Mouse (Mus musculus): ENCODE measurements around the gene Olfr633. TPM values are rescaled to one million over a fixed set of nuclear protein-coding genes. Genes with fewer than 3 reads are reported as not detected.

The Olfr633 gene
- total RNA-seq, 1 experiment: not detected

GRCm38 (mm10) chr7:103970852-103971251 lies 26.6 kb downstream of the Olfr633 start, which contains the start of gene Olfr635:
Gene Olfr635, plus strand, starts transcription at chr7:103971152.
- H3K9ac ChIP-seq (ENCODE audit: insufficient read depth, low read depth, low read length, poor library complexity, severe bottlenecking): no peak within 1 kb of the TSS
- no peak within 1 kb of the TSS for H3K4me3 ChIP-seq (ENCODE audit: insufficient read depth in 1 of 2, low read depth in 1 of 2, low read length in 2 of 2, poor library complexity in 1 of 2, severe bottlenecking in 1 of 2)
- H3K36me3 ChIP-seq (ENCODE audit: control insufficient read depth, insufficient read depth, low read length, poor library complexity, severe bottlenecking): no peaks in the 10 kb centered on the region
- in situ Hi-C loops (cut with MboI; ENCODE audit: low sequenced_read_pairs in 2 of 2, unreplicated experiment in 2 of 2): no loop called here
- TF ChIP-seq CHD2 (IDR thresholded peaks at IDR 0.05; ENCODE audit: low read depth, low read length): no peak
- TF ChIP-seq HCFC1 (IDR thresholded peaks at IDR 0.05; ENCODE audit: borderline replicate concordance, insufficient read depth, low read length): no peak
- TF ChIP-seq ZNF384 (IDR thresholded peaks at IDR 0.05; ENCODE audit: low read depth, low read length): no peak
- TF ChIP-seq ZC3H11A (IDR thresholded peaks at IDR 0.05; ENCODE audit: borderline replicate concordance, low read depth, low read length): no peak
- no peak for TF ChIP-seq MAFK (IDR thresholded peaks at IDR 0.05; ENCODE audit: insufficient read depth, low read depth, low read length)
- H3K4me1 ChIP-seq (ENCODE audit: control insufficient read depth in 2 of 2, insufficient read depth in 2 of 2, low read length in 2 of 2, poor library complexity in 1 of 2): no peaks in the 10 kb centered on the region
- no peak within 1 kb of the TSS for H3K27ac ChIP-seq (ENCODE audit: insufficient read depth, low read depth, low read length, poor library complexity, severe bottlenecking)
- no peak for DNase-seq (ENCODE audit: low read depth, low spot score)
- no peaks in the 10 kb centered on the region for H3K9me3 ChIP-seq (ENCODE audit: control insufficient read depth, insufficient read depth, low read depth, low read length)

GRCm38 (mm10) chr7:103971782-103972181 lies 27.5 kb downstream of the Olfr633 start:
- Histone ChIP-seq H3K36me3 (ENCODE audit: control insufficient read depth, insufficient read depth, low read length, poor library complexity, severe bottlenecking) (no peaks in the 10 kb centered on the region), H3K9ac (ENCODE audit: insufficient read depth, low read depth, low read length, poor library complexity, severe bottlenecking) (no peak overlapping the region), H3K27ac (ENCODE audit: insufficient read depth, low read depth, low read length, poor library complexity, severe bottlenecking) (no peak overlapping the region), H3K9me3 (ENCODE audit: control insufficient read depth, insufficient read depth, low read depth, low read length) (no peaks in the 10 kb centered on the region), H3K4me1 (ENCODE audit: control insufficient read depth in 2 of 2, insufficient read depth in 2 of 2, low read length in 2 of 2, poor library complexity in 1 of 2) (no peaks in the 10 kb centered on the region), H3K4me3 (ENCODE audit: insufficient read depth in 1 of 2, low read depth in 1 of 2, low read length in 2 of 2, poor library complexity in 1 of 2, severe bottlenecking in 1 of 2) (no peak overlapping the region)
- in situ Hi-C loops (cut with MboI; ENCODE audit: low sequenced_read_pairs in 2 of 2, unreplicated experiment in 2 of 2): no loop called here
- TF ChIP-seq HCFC1 (IDR thresholded peaks at IDR 0.05; ENCODE audit: borderline replicate concordance, insufficient read depth, low read length) (no peak), ZNF384 (IDR thresholded peaks at IDR 0.05; ENCODE audit: low read depth, low read length) (no peak), ZC3H11A (IDR thresholded peaks at IDR 0.05; ENCODE audit: borderline replicate concordance, low read depth, low read length) (no peak), MAFK (IDR thresholded peaks at IDR 0.05; ENCODE audit: insufficient read depth, low read depth, low read length) (no peak), CHD2 (IDR thresholded peaks at IDR 0.05; ENCODE audit: low read depth, low read length) (no peak)
- no peak for DNase-seq (ENCODE audit: low read depth, low spot score)

GRCm38 (mm10) chr7:103998446-103998845 lies 54.2 kb downstream of the Olfr633 start, which contains the start of gene Olfr638:
Gene Olfr638, plus strand, starts transcription at chr7:103998746.
- H3K4me3 ChIP-seq (ENCODE audit: insufficient read depth in 1 of 2, low read depth in 1 of 2, low read length in 2 of 2, poor library complexity in 1 of 2, severe bottlenecking in 1 of 2): no peak within 1 kb of the TSS
- H3K27ac ChIP-seq (ENCODE audit: insufficient read depth, low read depth, low read length, poor library complexity, severe bottlenecking): no peak within 1 kb of the TSS
- H3K9ac ChIP-seq (ENCODE audit: insufficient read depth, low read depth, low read length, poor library complexity, severe bottlenecking): no peak within 1 kb of the TSS
- TF ChIP-seq CHD2 (IDR thresholded peaks at IDR 0.05; ENCODE audit: low read depth, low read length) (no peak), HCFC1 (IDR thresholded peaks at IDR 0.05; ENCODE audit: borderline replicate concordance, insufficient read depth, low read length) (no peak), ZNF384 (IDR thresholded peaks at IDR 0.05; ENCODE audit: low read depth, low read length) (no peak), MAFK (IDR thresholded peaks at IDR 0.05; ENCODE audit: insufficient read depth, low read depth, low read length) (no peak), ZC3H11A (IDR thresholded peaks at IDR 0.05; ENCODE audit: borderline replicate concordance, low read depth, low read length) (no peak)
- no peaks in the 10 kb centered on the region for H3K36me3 ChIP-seq (ENCODE audit: control insufficient read depth, insufficient read depth, low read length, poor library complexity, severe bottlenecking)
- in situ Hi-C loops (cut with MboI; ENCODE audit: low sequenced_read_pairs in 2 of 2, unreplicated experiment in 2 of 2): no loop called here
- no peaks in the 10 kb centered on the region for H3K9me3 ChIP-seq (ENCODE audit: control insufficient read depth, insufficient read depth, low read depth, low read length)
- DNase-seq (ENCODE audit: low read depth, low spot score): no peak
- H3K4me1 ChIP-seq (ENCODE audit: control insufficient read depth in 2 of 2, insufficient read depth in 2 of 2, low read length in 2 of 2, poor library complexity in 1 of 2): no peaks in the 10 kb centered on the region

Other genes starting within 250 kb of the Olfr633 start
- not detected in 2 replicates for gene Olfr243, start 229.8 kb upstream of the Olfr633 start, total RNA-seq (2012; rRNA removed)
- gene Olfr628, start 214.1 kb upstream of the Olfr633 start, total RNA-seq (2012; rRNA removed): not detected in 2 replicates
- gene Olfr629, start 199.5 kb upstream of the Olfr633 start, total RNA-seq (2012; rRNA removed): not detected in 2 replicates
- gene Olfr630, start 187.1 kb upstream of the Olfr633 start, total RNA-seq (2012; rRNA removed): not detected in 2 replicates
- gene Olfr69, start 172.8 kb upstream of the Olfr633 start, total RNA-seq (2012; rRNA removed): not detected in 2 replicates
- not detected in 2 replicates for gene Olfr68, start 164.7 kb upstream of the Olfr633 start, total RNA-seq (2012; rRNA removed)
- gene Olfr67, start 152.6 kb upstream of the Olfr633 start, total RNA-seq (2012; rRNA removed): not detected in 2 replicates
- not detected in 2 replicates for gene Hbb-bt, start 130.4 kb upstream of the Olfr633 start, total RNA-seq (2012; rRNA removed)
- gene Hbb-bs, start 116.3 kb upstream of the Olfr633 start, total RNA-seq (2012; rRNA removed): not detected in 2 replicates
- gene Hbb-bh2, start 103.9 kb upstream of the Olfr633 start, total RNA-seq (2012; rRNA removed): not detected in 2 replicates
- gene Hbb-bh1, start 101.3 kb upstream of the Olfr633 start, total RNA-seq (2012; rRNA removed): not detected in 2 replicates
- not detected in 2 replicates for gene Hbb-y, start 91.2 kb upstream of the Olfr633 start, total RNA-seq (2012; rRNA removed)
- gene Olfr66, start 58.2 kb upstream of the Olfr633 start, total RNA-seq (2012; rRNA removed): not detected in 2 replicates
- not detected in 2 replicates for gene Olfr64, start 50.0 kb upstream of the Olfr633 start, total RNA-seq (2012; rRNA removed)
- gene Olfr65, start 41.0 kb upstream of the Olfr633 start, total RNA-seq (2012; rRNA removed): not detected in 2 replicates
- gene Olfr631, start 15.6 kb upstream of the Olfr633 start, total RNA-seq (2012; rRNA removed): not detected in 2 replicates
- not detected in 2 replicates for gene Olfr632, start 10.1 kb upstream of the Olfr633 start, total RNA-seq (2012; rRNA removed)
- not detected in 2 replicates for gene Olfr635, start 26.7 kb downstream of the Olfr633 start, total RNA-seq (2012; rRNA removed)
- gene Olfr638, start 54.3 kb downstream of the Olfr633 start, total RNA-seq (2012; rRNA removed): not detected in 2 replicates
- 0.42 and 0.45 TPM in 2 replicates for gene Olfr639, start 72.9 kb downstream of the Olfr633 start, total RNA-seq (2012; rRNA removed)
- gene Olfr640, start 81.1 kb downstream of the Olfr633 start, total RNA-seq (2012; rRNA removed): not detected in 2 replicates
- not detected in 2 replicates for gene Olfr641, start 91.0 kb downstream of the Olfr633 start, total RNA-seq (2012; rRNA removed)
- gene Olfr642, start 108.2 kb downstream of the Olfr633 start, total RNA-seq (2012; rRNA removed): not detected in 2 replicates
- not detected in 2 replicates for gene 4930516K23Rik, start 117.0 kb downstream of the Olfr633 start, total RNA-seq (2012; rRNA removed)
- gene Olfr644, start 127.4 kb downstream of the Olfr633 start, total RNA-seq (2012; rRNA removed): not detected in 2 replicates
- not detected in 2 replicates for gene Olfr645, start 141.0 kb downstream of the Olfr633 start, total RNA-seq (2012; rRNA removed)
- gene Olfr646, start 160.4 kb downstream of the Olfr633 start, total RNA-seq (2012; rRNA removed): not detected in 2 replicates
- not detected in 2 replicates for gene Ubqln5, start 185.4 kb downstream of the Olfr633 start, total RNA-seq (2012; rRNA removed)
- gene Olfr643, start 193.0 kb downstream of the Olfr633 start, total RNA-seq (2012; rRNA removed): not detected in 2 replicates
- gene Ubqln3, start 198.8 kb downstream of the Olfr633 start, total RNA-seq (2012; rRNA removed): not detected in 2 replicates
- gene Ubqlnl, start 206.1 kb downstream of the Olfr633 start, total RNA-seq (2012; rRNA removed): not detected in 2 replicates
- gene Olfm5, start 220.4 kb downstream of the Olfr633 start, total RNA-seq (2012; rRNA removed): not detected in 2 replicates
- 0.04 and 0.05 TPM in 2 replicates for gene Olfr648, start 239.0 kb downstream of the Olfr633 start, total RNA-seq (2012; rRNA removed)